Mouse (Mus musculus) cortical plate, adult 2 months (tissue): Measurements from ENCODE around the gene Srcap.

Source experiments
- CTCF ChIP-seq: fragments of 200-500 bp; IDR thresholded peaks from 2 replicates; pipeline ENCODE4 v1.5.1; 2011; ENCODE audit warnings: mild to moderate bottlenecking, control low read depth, low read length; ENCODE audit not compliant: insufficient read depth; ENCODE audit errors: extremely low read depth
- POLR2A ChIP-seq: fragments of 200-500 bp; IDR thresholded peaks from 2 replicates; pipeline ENCODE4 v1.6.1; 2011; ENCODE audit warnings: mild to moderate bottlenecking, low read length, control low read depth; ENCODE audit not compliant: insufficient read depth; ENCODE audit errors: extremely low read depth

- TF ChIP-seq POLR2A (no peak), CTCF (no peak)
Observed at GRCm38 (mm10) chr7:127573503-127574008, 61.8 kb downstream of the Srcap start.
